Mouse (Mus musculus) neutrophil, adult 5-6 weeks (primary cell): ENCODE results near the gene Mia2. TPM values are rescaled to one million over a fixed set of nuclear protein-coding genes. Genes with fewer than 3 reads are reported as not detected.
"Not testable (repeated sequence)": the region's sequence is repeated elsewhere in the genome, so short reads cannot be mapped to it uniquely, and the experiment has no call there.

Experiments used
- ATAC-seq: fragments of 151-379, 151-347 bp; 2 replicates; pipeline ENCODE4 v1.8.0; 2017; ENCODE audit warnings: mild to moderate bottlenecking, moderate TSS enrichment; ENCODE audit not compliant: insufficient number of reproducible peaks, poor library complexity, low FRiP score, severe bottlenecking; ENCODE audit errors: extremely low read depth
- total RNA-seq: library from RNA; stranded (forward); fragments of 200-1000 nt; gene quantifications from 2 replicates; pipeline ENCODE4 v1.2.3, GENCODE M21; 2017

The Mia2 gene
- total RNA-seq, result 319 and 342 TPM in 2 replicates

GRCm38 (mm10) chr12:59095104-59096025 is at the start of gene Mia2:
Mia2 (plus strand) TSS chr12:59095799.
- ATAC-seq, result no peak

- ATAC-seq, result no peak
Measured at GRCm38 (mm10) chr12:59052470-59052869, 43.1 kb upstream of the Mia2 start.

- no peak for ATAC-seq
Measured at GRCm38 (mm10) chr12:59053166-59053565, 42.4 kb upstream of the Mia2 start.

- no peak for ATAC-seq
Measured at GRCm38 (mm10) chr12:59053976-59054375, 41.6 kb upstream of the Mia2 start.

- ATAC-seq, result no peak
Measured at GRCm38 (mm10) chr12:59055196-59055850, 40.3 kb upstream of the Mia2 start.

- no peak for ATAC-seq
Measured at GRCm38 (mm10) chr12:59056222-59056621, 39.4 kb upstream of the Mia2 start.

- ATAC-seq, result not testable (repeated sequence)
Measured at GRCm38 (mm10) chr12:59058242-59058641, 37.4 kb upstream of the Mia2 start.

- no peak for ATAC-seq
Measured at GRCm38 (mm10) chr12:59060322-59060721, 35.3 kb upstream of the Mia2 start.

- ATAC-seq, result peak; percentile 85
Measured at GRCm38 (mm10) chr12:59060993-59061595, 34.5 kb upstream of the Mia2 start, which contains the start of gene Trappc6b. Trappc6b (minus strand) TSS chr12:59061472.

- no peak for ATAC-seq
Measured at GRCm38 (mm10) chr12:59064837-59065236, 30.8 kb upstream of the Mia2 start.

GRCm38 (mm10) chr12:59065776-59066175 is 29.8 kb upstream of the Mia2 start:
- no peak for ATAC-seq

- peak; percentile 99 for ATAC-seq
Measured at GRCm38 (mm10) chr12:59066448-59067077, 29.0 kb upstream of the Mia2 start, which contains the start of gene Pnn. Pnn (plus strand) TSS chr12:59066884.

- ATAC-seq, result no peak
Measured at GRCm38 (mm10) chr12:59067095-59067494, 28.5 kb upstream of the Mia2 start.

- ATAC-seq, result no peak
Measured at GRCm38 (mm10) chr12:59068791-59069190, 26.8 kb upstream of the Mia2 start.

GRCm38 (mm10) chr12:59072286-59072685 is 23.3 kb upstream of the Mia2 start:
- no peak for ATAC-seq

- ATAC-seq, result no peak
Measured at GRCm38 (mm10) chr12:59074052-59074451, 21.5 kb upstream of the Mia2 start.

- ATAC-seq, result no peak
Measured at GRCm38 (mm10) chr12:59076996-59077395, 18.6 kb upstream of the Mia2 start.

- ATAC-seq, result no peak
Measured at GRCm38 (mm10) chr12:59077883-59078282, 17.7 kb upstream of the Mia2 start.

- no peak for ATAC-seq
Measured at GRCm38 (mm10) chr12:59080461-59080860, 15.1 kb upstream of the Mia2 start.
